Mouse (Mus musculus): ENCODE measurements around the gene Cd5.

Cd5 gene

DNA sequence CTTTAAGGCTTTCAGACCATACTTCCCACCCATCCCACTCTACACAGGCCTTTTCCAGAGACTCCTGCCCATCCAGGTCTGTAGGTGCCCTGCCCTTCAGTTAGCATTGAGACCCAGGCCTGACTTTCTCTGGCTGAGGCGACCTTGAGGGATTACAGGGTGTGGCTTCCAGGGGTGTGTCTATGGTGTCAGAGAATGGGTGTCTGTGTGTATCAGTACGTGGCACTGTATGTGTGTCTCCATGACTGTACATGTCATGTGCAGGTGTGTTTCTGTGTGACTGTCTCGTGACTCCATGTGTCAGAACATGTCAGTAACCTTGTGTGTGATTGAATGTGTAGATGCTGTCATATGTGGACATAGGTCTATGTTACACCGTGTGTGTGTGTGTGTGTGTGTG, 67.5 kb downstream of the Cd5 start:
- no peak for DNase-seq (ENCODE audit: low spot score in 2 of 2)
